Mouse (Mus musculus) spleen, postnatal 4 days (tissue): ENCODE measurements around the gene Tnni3k.

ENCODE experiments used
- DNase-seq, 2 experiments: peaks; one replicate each; pipeline ENCODE4 v3.0.0; 2022; ENCODE audit warnings: low spot score in 2 of 2

Tnni3k gene

GRCm38 (mm10) chr3:154764115-154764514 lies 291.1 kb downstream of the Tnni3k start:
- DNase-seq = no peak

DNA sequence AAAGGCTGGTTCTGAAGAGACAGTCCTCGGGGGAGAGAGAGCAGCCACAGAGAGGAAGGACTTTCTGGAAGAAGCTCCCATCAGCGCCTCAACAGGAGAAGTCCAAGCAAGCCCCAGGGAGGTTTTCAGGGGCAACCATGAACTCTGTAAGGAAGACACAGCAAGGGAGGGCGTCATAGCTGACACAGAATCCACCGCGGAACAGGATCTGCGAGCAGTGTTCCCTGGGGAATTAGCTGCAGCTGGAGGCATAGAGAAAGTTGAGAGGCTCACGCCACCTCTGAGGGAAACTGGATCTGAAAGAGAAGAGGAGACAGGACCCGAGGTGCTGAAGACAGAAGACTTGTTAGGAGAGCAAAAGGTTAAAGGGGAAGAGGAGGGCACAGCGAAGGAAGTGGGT lies 291.8 kb downstream of the Tnni3k start:
- DNase-seq = no peak

GRCm38 (mm10) chr3:154761108-154761507 lies 294.1 kb downstream of the Tnni3k start:
- no peak for DNase-seq

DNA sequence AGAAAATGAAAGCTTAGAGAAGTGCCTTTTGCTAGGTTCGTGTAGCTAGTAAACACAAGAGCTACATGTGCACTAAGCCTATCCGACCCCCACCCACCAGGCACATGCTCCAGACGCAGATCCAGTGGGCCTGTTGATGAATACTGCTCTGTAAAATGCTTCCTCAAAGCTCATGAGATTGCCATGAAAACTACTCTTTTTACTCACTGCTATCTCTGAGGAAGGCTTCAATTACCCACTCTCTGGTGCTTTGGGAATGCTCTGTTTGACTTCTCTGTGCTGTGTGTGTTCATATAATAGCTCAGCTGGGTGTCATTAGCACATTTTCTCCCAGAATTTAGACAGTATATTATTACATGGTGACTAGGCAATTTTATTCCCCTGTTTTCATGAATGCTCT lies 297.1 kb downstream of the Tnni3k start:
- no peak for DNase-seq

- DNase-seq = no peak
These were observed 300.0 kb downstream of the Tnni3k start for GRCm38 (mm10) chr3:154755225-154755624.

DNA sequence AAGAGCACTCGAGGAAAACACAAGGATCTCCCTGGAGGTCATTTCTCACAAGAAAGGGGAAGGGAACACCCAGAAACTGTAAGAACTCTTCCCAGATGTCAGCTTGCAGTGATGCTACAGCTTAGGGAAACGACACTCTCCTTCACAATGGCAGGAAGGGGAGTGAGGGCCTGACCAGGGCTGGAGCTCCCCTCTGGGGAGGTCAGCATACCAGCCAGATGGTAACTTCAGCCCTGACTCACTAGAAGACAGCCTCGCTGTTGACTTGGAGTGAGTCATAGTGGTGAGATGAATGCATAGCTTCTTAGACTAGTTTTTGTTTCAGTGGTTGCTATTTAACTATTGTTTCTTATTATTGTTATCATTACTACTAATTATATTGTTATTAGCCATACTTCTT lies 300.7 kb downstream of the Tnni3k start:
- DNase-seq = no peak

GRCm38 (mm10) chr3:154744317-154744716 lies 310.9 kb downstream of the Tnni3k start:
- no peak for DNase-seq

- DNase-seq = no peak
These were observed 312.3 kb downstream of the Tnni3k start for GRCm38 (mm10) chr3:154742927-154743326.

DNA sequence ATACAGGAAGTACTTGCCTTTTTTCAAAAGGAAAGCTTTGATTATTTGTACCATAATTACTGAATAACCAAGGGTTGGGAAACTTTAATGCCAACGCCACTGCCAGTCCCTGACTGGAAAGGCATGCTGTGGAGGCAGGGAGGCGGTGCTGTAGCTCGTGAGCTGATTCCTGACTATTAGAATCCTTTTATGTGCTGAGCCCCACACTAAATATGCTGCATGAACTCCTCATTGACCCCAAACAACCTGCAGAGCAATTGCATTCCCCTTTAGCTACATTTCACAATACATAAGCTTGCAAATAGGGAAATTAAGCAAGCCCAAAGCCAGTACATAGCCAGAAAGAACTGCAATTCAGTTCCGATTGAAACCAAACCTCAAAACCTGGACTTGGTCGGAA lies 313.7 kb downstream of the Tnni3k start:
- peak in 1 of 2 experiments; percentile 40 for DNase-seq
